Mouse (Mus musculus) neural tube, embryonic 11.5 days (tissue): ENCODE measurements around the gene Laptm5. TPM values are rescaled to one million over a fixed set of nuclear protein-coding genes. Genes with fewer than 3 reads are reported as not detected.

Experiments
- ATAC-seq: fragments of 200-750 bp; cut with Nextera tagmentation; 2 replicates; pipeline ENCODE4 v1.8.0; 2017; ENCODE audit warnings: moderate number of reproducible peaks, mild to moderate bottlenecking, moderate TSS enrichment, moderate library complexity; ENCODE audit not compliant: insufficient read depth, low FRiP score, low TSS enrichment
- DNase-seq: peaks from one replicate; pipeline ENCODE4 v3.0.0-alpha.2; 2015; ENCODE audit warnings: low spot score
- H3K27ac ChIP-seq: fragments of 300-500 bp; sonication (generic); 2 replicates; pipeline ENCODE4 v1.5.1; 2014; ENCODE audit warnings: low read depth, mild to moderate bottlenecking, low read length
- H3K27me3 ChIP-seq: fragments of 300-500 bp; sonication (generic); 2 replicates; pipeline ENCODE4 v1.6.1; 2014; ENCODE audit warnings: mild to moderate bottlenecking, low read length, mixed read lengths; ENCODE audit not compliant: control insufficient read depth, insufficient read depth
- H3K36me3 ChIP-seq: fragments of 300-500 bp; sonication (generic); 2 replicates; pipeline ENCODE4 v1.6.1; 2014; ENCODE audit warnings: mild to moderate bottlenecking, low read length, moderate library complexity, mixed read lengths; ENCODE audit not compliant: control insufficient read depth, insufficient read depth
- H3K4me1 ChIP-seq: fragments of 300-500 bp; sonication (generic); 2 replicates; pipeline ENCODE4 v1.6.1; 2014; ENCODE audit warnings: low read length, mixed read lengths; ENCODE audit not compliant: control insufficient read depth, insufficient read depth
- H3K4me2 ChIP-seq: fragments of 300-500 bp; sonication (generic); 2 replicates; pipeline ENCODE4 v1.6.1; 2014; ENCODE audit warnings: low read depth, mild to moderate bottlenecking, moderate library complexity
- H3K4me3 ChIP-seq: fragments of 300-500 bp; sonication (generic); 2 replicates; pipeline ENCODE4 v1.5.1; 2014; ENCODE audit warnings: low read depth, low read length
- H3K9ac ChIP-seq: fragments of 300-500 bp; sonication (generic); 2 replicates; pipeline ENCODE4 v1.6.1; 2014; ENCODE audit warnings: mild to moderate bottlenecking, low read length
- H3K9me3 ChIP-seq: fragments of 300-500 bp; sonication (generic); 2 replicates; pipeline ENCODE4 v1.6.1; 2016; ENCODE audit warnings: low read length; ENCODE audit not compliant: control insufficient read depth
- WGBS: fragments of 180-500 bp; shearing (Covaris S2); extraction: QIAGEN DNeasy Blood & Tissue Kit; methylation state at CpG from one replicate; pipeline ENCODE4 v1.1.7; 2014; 5-methylcytosine and 5-hydroxymethylcytosine counted together
- polyA plus RNA-seq: library from polyadenylated mRNA; unstranded; fragments of >200 nt; fragmentation: Nextera tagmentation; extraction: Ambion mirVana; gene quantifications from 2 replicates; pipeline ENCODE4 v1.2.1, GENCODE M21; 2014

Laptm5 gene
- polyA plus RNA-seq, 1 experiment from 2014 or later: 24.8 TPM

GRCm38 (mm10) chr4:130973332-130974263, 60.7 kb downstream of the Laptm5 start:
- Histone ChIP-seq H3K27ac (no peak overlapping the region), H3K36me3 (no peaks in the 10 kb centered on the region), H3K4me1 (no peaks in the 10 kb centered on the region), H3K27me3 (no peaks in the 10 kb centered on the region), H3K4me2 (no peak overlapping the region), H3K9me3 (no peaks in the 10 kb centered on the region), H3K9ac (no peak overlapping the region), H3K4me3 (no peak overlapping the region)
- 74% methylated on average over 19 of the region's 19 CpGs for WGBS
- no peak for DNase-seq
- no peak for ATAC-seq

- no peak overlapping the region for H3K9ac ChIP-seq
- no peak overlapping the region for H3K4me3 ChIP-seq
- WGBS: 72% methylated on average over 3 of the region's 3 CpGs
- H3K4me1 ChIP-seq: no peaks in the 10 kb centered on the region
- no peak overlapping the region for H3K4me2 ChIP-seq
- H3K27ac ChIP-seq: no peak overlapping the region
- H3K36me3 ChIP-seq: no peaks in the 10 kb centered on the region
- H3K9me3 ChIP-seq: no peaks in the 10 kb centered on the region
- H3K27me3 ChIP-seq: no peaks in the 10 kb centered on the region
- ATAC-seq (no peak), DNase-seq (no peak)
These were observed 66.1 kb downstream of the Laptm5 start for GRCm38 (mm10) chr4:130978981-130979380.

GRCm38 (mm10) chr4:130984416-130985182, 71.7 kb downstream of the Laptm5 start:
- no peaks in the 10 kb centered on the region for H3K27me3 ChIP-seq
- ATAC-seq: no peak
- DNase-seq: no peak
- H3K9ac ChIP-seq: no peak overlapping the region
- H3K4me2 ChIP-seq: no peak overlapping the region
- H3K9me3 ChIP-seq: no peaks in the 10 kb centered on the region
- H3K4me3 ChIP-seq: no peak overlapping the region
- 75% methylated on average over 17 of the region's 17 CpGs for WGBS
- H3K36me3 ChIP-seq: no peaks in the 10 kb centered on the region
- H3K27ac ChIP-seq: no peak overlapping the region
- no peaks in the 10 kb centered on the region for H3K4me1 ChIP-seq

Other genes with a start within 250 kb of the Laptm5 start
- gene Pum1, start 249.8 kb upstream of the Laptm5 start, polyA plus RNA-seq: 107 and 108 TPM in 2 replicates
- gene Sdc3, start 120.6 kb upstream of the Laptm5 start, polyA plus RNA-seq: 22.3 and 23.2 TPM in 2 replicates
- gene Matn1, start 31.3 kb downstream of the Laptm5 start, polyA plus RNA-seq: not detected in 2 replicates